Mouse (Mus musculus) Patski (cell line): ENCODE results near the gene Smim14. TPM values are rescaled to one million over a fixed set of nuclear protein-coding genes. Genes with fewer than 3 reads are reported as not detected.

ENCODE experiments used
- ATAC-seq: fragments of 100-300 bp; one replicate; pipeline ENCODE4 v1.8.0; 2021
- CTCF ChIA-PET: fragments of 350-600 bp; sonication (Branson Sonifier 250); formaldehyde crosslinking; loops from one replicate; lab custom pipeline; 2022; ENCODE audit warnings: inconsistent platforms; lab: Charles Lee
- POLR2A ChIA-PET: fragments of 350-600 bp; sonication (Branson Sonifier 250); formaldehyde crosslinking; loops from one replicate; lab custom pipeline; 2022; ENCODE audit warnings: antibody characterized with exemption, inconsistent platforms; lab: Charles Lee
- DNase-seq: peaks from one replicate; pipeline ENCODE4 v3.0.0-alpha.2; 2011; ENCODE audit warnings: low read depth, low spot score
- H3K27me3 ChIP-seq: fragments of 371-371 bp; one replicate; pipeline ENCODE4 v1.5.1; 2021
- CTCF ChIP-seq: fragments of 100-300 bp; IDR thresholded peaks from one replicate; pipeline ENCODE4 v1.5.1; 2021
- in situ Hi-C: fragments of 300-500 bp; cut with MboI; formaldehyde crosslinking; loops from 3 replicates; pipeline ENCODE4 v1.11.1; 2018; ENCODE audit warnings: low pct_unique_long_range_greater_than_20kb, mixed read lengths
- polyA plus RNA-seq: library from polyadenylated mRNA; unstranded; gene quantifications from one replicate; pipeline ENCODE4 v1.2.3, GENCODE M21; 2021

Gene Smim14
- polyA plus RNA-seq, 1 experiment from 2014 or later, result 122 TPM

DNA sequence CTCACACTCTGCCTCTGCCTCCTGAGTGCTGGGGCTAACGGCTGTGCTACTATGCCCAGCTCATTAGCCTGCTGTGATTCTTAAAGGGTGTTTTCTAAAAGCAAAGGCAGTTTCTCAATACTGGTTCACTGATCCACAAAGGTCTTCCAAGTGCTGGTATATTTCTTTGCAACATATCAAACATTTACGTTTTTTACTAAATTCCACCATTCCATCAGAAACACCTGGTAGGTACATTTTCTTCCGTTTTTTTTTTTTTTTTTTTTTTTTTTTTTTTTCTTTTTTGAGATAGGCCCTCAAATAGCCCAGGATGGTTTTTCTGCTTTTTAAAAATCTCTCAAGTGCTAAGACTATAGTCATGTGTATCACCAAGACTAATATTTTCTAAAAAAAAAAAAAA, 5.7 kb downstream of the Smim14 start:
- no peaks in the 10 kb centered on the region for H3K27me3 ChIP-seq
- CTCF ChIA-PET, result no interaction called here
- ATAC-seq (no peak), DNase-seq (no peak)
- POLR2A ChIA-PET, result no interaction called here
- no peak for TF ChIP-seq CTCF
- in situ Hi-C loops, result loop anchor here (25.0 kb wide), 1 partner anchor 156 kb away; the partner anchor contains the start of gene Pds5a

DNA sequence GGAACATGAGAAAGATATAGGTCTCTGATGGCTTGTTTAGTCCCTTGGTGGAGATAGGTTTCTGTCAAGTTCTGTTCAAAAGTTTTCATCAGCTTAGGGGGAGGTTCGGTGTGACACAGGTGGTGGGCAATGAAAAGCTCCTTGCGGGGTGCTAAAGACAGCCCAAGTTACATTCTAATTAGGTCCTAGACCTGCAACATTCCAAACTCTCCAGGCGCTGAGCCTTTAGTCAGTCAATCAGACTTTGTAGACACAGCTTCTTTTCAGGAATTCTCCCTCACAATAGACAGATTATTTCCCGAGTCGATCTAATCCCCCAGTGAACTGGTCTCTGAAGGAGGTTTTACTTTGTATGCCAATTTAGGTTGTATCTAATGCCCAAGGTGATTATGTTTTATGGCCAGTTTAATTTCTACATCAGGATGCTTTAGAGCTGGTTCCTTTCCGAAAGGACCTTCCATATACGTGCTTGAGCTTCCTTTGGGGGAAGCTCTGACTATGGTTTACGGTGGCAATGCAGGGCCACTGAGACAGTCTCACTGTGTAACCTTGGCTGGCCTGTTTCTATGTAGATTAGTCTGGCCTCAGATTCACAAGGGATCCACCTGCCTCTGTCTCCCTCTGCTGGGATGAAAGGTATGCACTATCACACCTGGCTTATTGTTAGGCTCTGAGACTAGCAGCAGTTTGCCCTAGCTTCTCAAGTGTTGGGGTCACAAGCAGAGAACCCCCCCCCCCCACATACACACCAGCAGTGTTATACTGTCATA, 11.1 kb downstream of the Smim14 start:
- H3K27me3 ChIP-seq, result no peaks in the 10 kb centered on the region
- in situ Hi-C loops, result loop anchor here (25.0 kb wide), 1 partner anchor 161 kb away; the partner anchor contains the start of gene Pds5a
- peak; percentile 33 for TF ChIP-seq CTCF
- DNase-seq (no peak), ATAC-seq (no peak)
- ChIA-PET POLR2A (interaction anchor here (0.6 to 1.4 kb wide), 3 partner anchors 40 to 239 kb away, joined by 3 read pairs; no protein-coding TSS in a partner anchor), CTCF (interaction anchor here (0.9 to 3.5 kb wide), 4 partner anchors 10 to 102 kb away, joined by 3 to 22 read pairs (median 4); partner anchors contain the start of genes Smim14 and Ube2k)

- POLR2A ChIA-PET, result interaction anchor here (0.8 to 1.4 kb wide), 2 partner anchors 71 to 237 kb away, joined by 3 read pairs; no protein-coding TSS in a partner anchor
- DNase-seq, result no peak
- H3K27me3 ChIP-seq, result no peaks in the 10 kb centered on the region
- no peak for TF ChIP-seq CTCF
- CTCF ChIA-PET, result interaction anchor here (1.0 to 3.5 kb wide), 4 partner anchors 11 to 101 kb away, joined by 3 to 22 read pairs (median 4); partner anchors contain the start of genes Smim14 and Ube2k
- in situ Hi-C loops, result loop anchor here (25.0 kb wide), 2 partner anchors 162 to 412 kb away; partner anchors contain the start of genes Chrna9 and Pds5a
- ATAC-seq, result no peak
These were observed 12.2 kb downstream of the Smim14 start for GRCm38 (mm10) chr5:65524831-65525230.

- DNase-seq (no peak), ATAC-seq (no peak)
- ChIA-PET CTCF (interaction anchor here (0.7 to 3.0 kb wide), 4 partner anchors 10 to 47 kb away, joined by 3 to 11 read pairs (median 4); no protein-coding TSS in a partner anchor), POLR2A (no interaction called here)
- no peaks in the 10 kb centered on the region for H3K27me3 ChIP-seq
- in situ Hi-C loops, result loop anchor here (25.0 kb wide), 1 partner anchor 415 kb away; the partner anchor contains the start of gene Chrna9
- peak; percentile 59 for TF ChIP-seq CTCF
These were observed 15.2 kb downstream of the Smim14 start for GRCm38 (mm10) chr5:65521803-65522202.

DNA sequence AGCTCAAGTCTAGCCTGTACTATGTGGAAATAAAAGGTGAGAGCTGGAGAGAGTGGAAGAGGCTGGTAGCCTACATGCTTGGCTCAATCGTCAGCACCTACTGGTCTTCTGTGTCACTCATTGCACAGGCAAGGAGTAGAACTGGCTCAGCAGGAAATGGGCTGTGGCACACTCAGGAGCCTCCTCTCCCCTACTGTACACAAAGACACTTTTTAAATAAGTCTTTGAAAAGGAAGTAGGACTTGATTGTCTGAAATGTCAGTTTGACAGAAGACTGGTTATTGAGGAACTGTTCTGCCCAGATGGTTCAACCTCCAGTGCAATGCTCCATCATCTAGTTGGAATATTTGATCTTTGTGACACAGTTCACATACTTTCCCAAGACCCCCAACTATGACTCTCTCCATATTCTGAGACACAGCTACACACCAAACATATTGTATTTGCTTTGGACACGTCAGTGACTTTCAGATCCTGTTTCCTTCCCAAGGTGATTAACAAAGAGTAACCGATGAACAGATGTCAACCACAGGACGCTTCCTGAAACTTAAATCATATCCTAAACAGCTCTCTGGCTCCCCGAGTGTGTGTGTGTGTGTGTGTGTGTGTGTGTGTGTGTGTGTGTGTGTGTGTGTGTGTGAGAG, 22.2 kb downstream of the Smim14 start:
- in situ Hi-C loops, result loop anchor here (25.0 kb wide), 1 partner anchor 423 kb away; the partner anchor contains the start of gene Chrna9
- CTCF ChIA-PET, result interaction anchor here (1.1 to 2.1 kb wide), 2 partner anchors 11 to 20 kb away, joined by 3 to 6 read pairs; no protein-coding TSS in a partner anchor
- DNase-seq (no peak), ATAC-seq (no peak)
- POLR2A ChIA-PET, result interaction anchor here (1.3 kb wide), 1 partner anchor 9 kb away, joined by 4 read pairs; no protein-coding TSS in a partner anchor
- no peaks in the 10 kb centered on the region for H3K27me3 ChIP-seq
- no peak for TF ChIP-seq CTCF

DNA sequence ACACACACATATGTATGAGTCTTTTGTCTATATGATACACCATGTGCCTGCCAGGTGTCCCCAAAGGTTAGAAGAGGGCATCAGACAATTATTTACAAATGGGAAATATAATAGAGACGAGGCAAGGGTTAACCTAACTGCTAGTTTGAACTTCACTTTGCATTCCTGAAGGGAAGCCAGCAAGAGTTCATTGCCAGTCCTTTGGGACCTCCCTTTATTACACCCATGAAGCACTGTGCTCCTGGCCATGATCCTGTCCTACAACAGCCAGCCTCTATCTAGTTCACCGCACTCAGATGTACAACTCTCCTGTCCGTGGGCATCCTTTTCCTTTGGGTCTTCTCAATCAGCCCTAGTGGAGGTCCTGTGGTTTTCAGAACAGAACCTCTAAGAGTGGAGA, 23.5 kb downstream of the Smim14 start:
- CTCF ChIA-PET, result interaction anchor here (2.1 kb wide), 1 partner anchor 21 kb away, joined by 6 read pairs; no protein-coding TSS in a partner anchor
- no peak for TF ChIP-seq CTCF
- DNase-seq (no peak), ATAC-seq (no peak)
- POLR2A ChIA-PET, result interaction anchor here (1.3 kb wide), 1 partner anchor 21 kb away, joined by 3 read pairs; the partner anchor contains the start of gene Gm43552
- in situ Hi-C loops, result loop anchor here (25.0 kb wide), 1 partner anchor 424 kb away; the partner anchor contains the start of gene Chrna9
- no peaks in the 10 kb centered on the region for H3K27me3 ChIP-seq

DNA sequence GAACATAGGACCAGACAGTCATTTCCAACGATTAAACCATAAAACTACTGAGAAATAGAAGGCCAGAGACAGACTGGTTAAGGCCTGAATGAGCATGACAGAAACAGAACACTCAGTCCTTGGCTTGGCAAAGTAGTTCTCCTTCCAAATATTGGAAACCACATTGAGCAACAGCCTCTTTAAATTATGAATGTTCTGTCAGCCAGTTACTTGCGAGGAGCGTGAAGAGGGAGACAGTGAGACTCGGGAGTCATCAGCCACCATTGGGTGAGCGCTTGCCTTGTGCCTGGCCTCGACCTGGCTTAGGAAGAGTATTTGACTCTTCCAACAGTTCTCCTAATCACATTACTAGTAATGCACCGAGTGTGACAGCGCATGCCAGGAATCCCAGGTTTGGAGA, 28.6 kb downstream of the Smim14 start:
- DNase-seq (no peak), ATAC-seq (no peak)
- ChIA-PET POLR2A (no interaction called here), CTCF (no interaction called here)
- peaks cover 5% of the 10 kb centered on the region for H3K27me3 ChIP-seq
- TF ChIP-seq CTCF, result no peak
- in situ Hi-C loops, result loop anchor here (25.0 kb wide), 1 partner anchor 429 kb away; the partner anchor contains the start of gene Chrna9

DNA sequence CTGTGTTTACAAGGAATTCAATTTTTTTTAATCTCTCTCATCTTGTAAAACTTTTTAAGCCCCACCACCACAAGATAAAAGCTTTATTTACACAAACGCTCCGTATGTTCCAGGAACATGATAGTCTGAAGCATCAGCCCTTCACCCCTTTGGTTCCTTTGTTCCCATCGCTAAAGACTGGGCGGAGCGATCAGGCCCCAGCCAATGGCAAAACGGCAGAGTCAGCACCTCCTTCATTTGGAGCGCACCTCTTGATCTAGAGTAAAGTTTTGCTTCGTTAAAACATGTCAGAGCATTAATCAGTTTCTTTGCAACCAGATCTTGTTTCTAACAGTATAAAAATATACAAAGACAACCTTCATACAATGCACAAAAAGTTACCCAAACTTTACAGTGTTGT, 31.2 kb downstream of the Smim14 start:
- POLR2A ChIA-PET, result interaction anchor here (0.6 to 1.1 kb wide), 2 partner anchors 9 to 71 kb away, joined by 4 to 7 read pairs; no protein-coding TSS in a partner anchor
- no peak for ATAC-seq
- peaks cover 5% of the 10 kb centered on the region for H3K27me3 ChIP-seq
- no peak for TF ChIP-seq CTCF
- DNase-seq, result no peak
- in situ Hi-C loops, result loop anchor here (25.0 kb wide), 1 partner anchor 432 kb away; the partner anchor contains the start of gene Chrna9
- CTCF ChIA-PET, result interaction anchor here (0.8 kb wide), 1 partner anchor 19 kb away, joined by 3 read pairs; no protein-coding TSS in a partner anchor

- POLR2A ChIA-PET, result interaction anchor here (0.6 kb wide), 1 partner anchor 67 kb away, joined by 3 read pairs; no protein-coding TSS in a partner anchor
- peaks cover 5% of the 10 kb centered on the region for H3K27me3 ChIP-seq
- DNase-seq (no peak), ATAC-seq (no peak)
- TF ChIP-seq CTCF, result no peak
- in situ Hi-C loops, result loop anchor here (25.0 kb wide), 1 partner anchor 436 kb away; the partner anchor contains the start of gene Chrna9
- CTCF ChIA-PET, result interaction anchor here (1.3 kb wide), 1 partner anchor 33 kb away, joined by 3 read pairs; no protein-coding TSS in a partner anchor
These were observed 35.6 kb downstream of the Smim14 start for GRCm38 (mm10) chr5:65501407-65501806.
